In genomic region chr13:40890595-40890994, GRCm38 (mm10) we compare ENCODE assay signal across 9 mouse cellular contexts. TPM values are rescaled to one million over a fixed set of nuclear protein-coding genes. Genes with fewer than 3 reads are reported as not detected.
DNase-seq lines count a peak whose midpoint lies in the region; ATAC-seq lines count a peak whose summit lies in the region.
"Had no signal": no experiment of that assay in that cellular context is flagged by ENCODE, and none has a peak within 500 bp of the region (broad histone marks: within the 10 kb centered on the region; RNA-seq: fewer than 3 reads in every experiment).

No protein-coding gene starts in this region.

- no peak overlapping the region for H3K9ac ChIP-seq in heart, embryonic 16.5 days (ENCODE audit: low read length)
- no peak overlapping the region for H3K9ac ChIP-seq in heart, embryonic 11.5 days (ENCODE audit: low read depth, low read length)
- no peak overlapping the region for H3K9ac ChIP-seq in forebrain, embryonic 15.5 days (replicated peaks)
- no peak overlapping the region for H3K9ac ChIP-seq in neural tube, embryonic 13.5 days

- 61% methylated on average over 5 of the region's 5 CpGs for WGBS in heart, embryonic 16.5 days
- 79% methylated on average over 5 of the region's 5 CpGs for WGBS in heart, embryonic 11.5 days (ENCODE audit: insufficient replicate concordance)
- 20% methylated on average over 5 of the region's 5 CpGs for WGBS in forebrain, embryonic 15.5 days
- 54% methylated on average over 5 of the region's 5 CpGs for WGBS in neural tube, embryonic 13.5 days

- no peak for ATAC-seq in heart, embryonic 16.5 days (replicated peaks; ENCODE audit: extremely low read depth, insufficient read depth, low FRiP score)
- no peak for ATAC-seq in heart, embryonic 11.5 days (replicated peaks; ENCODE audit: insufficient number of reproducible peaks, low FRiP score, low TSS enrichment)
- ATAC-seq in forebrain, embryonic 15.5 days (replicated peaks) = 0 out of 2 replicates have a peak, but pooled peaks have one; percentile 29
- peak; percentile 17; the same call in 1 of the 2 replicates for ATAC-seq in neural tube, embryonic 13.5 days (ENCODE audit: low read depth)
- ATAC-seq: Patski had no signal

- peak; percentile 51 for DNase-seq in lung, postnatal 14 days
- no peak for DNase-seq in lung, postnatal 4 days
- DNase-seq in urinary bladder, postnatal 10 days (ENCODE audit: low spot score) = no peak

- no peak overlapping the region for H3K4me3 ChIP-seq in heart, embryonic 16.5 days (ENCODE audit: low read length)
- no peak overlapping the region for H3K4me3 ChIP-seq in heart, embryonic 11.5 days (ENCODE audit: low read depth, low read length)
- H3K4me3 ChIP-seq in forebrain, embryonic 15.5 days = no peak overlapping the region
- H3K4me3 ChIP-seq in neural tube, embryonic 13.5 days = no peak overlapping the region
- H3K4me3 ChIP-seq: limb, embryonic 10.5 days had no signal

- no peaks in the 10 kb centered on the region for H3K27me3 ChIP-seq in heart, embryonic 16.5 days (ENCODE audit: control insufficient read depth, insufficient read depth, low read length)
- H3K27me3 ChIP-seq in heart, embryonic 11.5 days (ENCODE audit: control insufficient read depth, insufficient read depth, low read length) = peaks cover 3% of the 10 kb centered on the region; the same call in 1 of the 2 replicates
- H3K27me3 ChIP-seq in forebrain, embryonic 15.5 days = no peaks in the 10 kb centered on the region
- peaks cover 13% of the 10 kb centered on the region; the same call in 1 of the 2 replicates for H3K27me3 ChIP-seq in neural tube, embryonic 13.5 days
- H3K27me3 ChIP-seq: Patski had no signal

- H3K4me1 ChIP-seq in heart, embryonic 16.5 days (ENCODE audit: control insufficient read depth, insufficient read depth, low read length) = peaks cover 21% of the 10 kb centered on the region
- H3K4me1 ChIP-seq in heart, embryonic 11.5 days (ENCODE audit: control insufficient read depth, insufficient read depth, low read length) = peaks cover 9% of the 10 kb centered on the region
- peaks cover 31% of the 10 kb centered on the region for H3K4me1 ChIP-seq in forebrain, embryonic 15.5 days
- H3K4me1 ChIP-seq in neural tube, embryonic 13.5 days (replicated peaks) = peaks cover 19% of the 10 kb centered on the region

- no peaks in the 10 kb centered on the region for H3K36me3 ChIP-seq in heart, embryonic 16.5 days (ENCODE audit: control insufficient read depth, insufficient read depth)
- H3K36me3 ChIP-seq in heart, embryonic 11.5 days (ENCODE audit: control insufficient read depth, insufficient read depth, low read length) = no peaks in the 10 kb centered on the region
- no peaks in the 10 kb centered on the region for H3K36me3 ChIP-seq in forebrain, embryonic 15.5 days
- H3K36me3 ChIP-seq in neural tube, embryonic 13.5 days = no peaks in the 10 kb centered on the region
- H3K36me3 ChIP-seq: limb, embryonic 10.5 days had no signal

- no peak overlapping the region for H3K27ac ChIP-seq in heart, embryonic 16.5 days (ENCODE audit: low read length)
- no peak overlapping the region for H3K27ac ChIP-seq in heart, embryonic 11.5 days (ENCODE audit: low read depth, low read length)
- H3K27ac ChIP-seq in forebrain, embryonic 15.5 days (replicated peaks) = peak overlapping the region; percentile 33; the same call in 1 of the 2 replicates
- H3K27ac ChIP-seq in neural tube, embryonic 13.5 days (replicated peaks) = peak overlapping the region; percentile 53
- H3K27ac ChIP-seq: limb, embryonic 10.5 days had no signal

- no peaks in the 10 kb centered on the region for H3K9me3 ChIP-seq in heart, embryonic 16.5 days (replicated peaks; ENCODE audit: control insufficient read depth, low read length)
- no peaks in the 10 kb centered on the region for H3K9me3 ChIP-seq in heart, embryonic 11.5 days (replicated peaks; ENCODE audit: control insufficient read depth, low read length)
- no peaks in the 10 kb centered on the region for H3K9me3 ChIP-seq in forebrain, embryonic 15.5 days
- H3K9me3 ChIP-seq in neural tube, embryonic 13.5 days = no peaks in the 10 kb centered on the region
- H3K9me3 ChIP-seq: limb, embryonic 10.5 days had no signal

- 0 out of 2 replicates have a peak overlapping the region, but pooled peaks have one; percentile 16 for H3K4me2 ChIP-seq in heart, embryonic 16.5 days (ENCODE audit: low read depth, low read length)
- no peak overlapping the region for H3K4me2 ChIP-seq in heart, embryonic 11.5 days
- peak overlapping the region; percentile 17; the same call in 1 of the 2 replicates for H3K4me2 ChIP-seq in forebrain, embryonic 15.5 days (replicated peaks)
- H3K4me2 ChIP-seq in neural tube, embryonic 13.5 days = 0 out of 2 replicates have a peak overlapping the region, but pooled peaks have one; percentile 18

RNA-seq across cellular contexts. Expression of gene Gcnt2, which starts 31.0 kb away (rescaled TPM):
- 4.2 and 5.0 TPM in 2 replicates for polyA plus RNA-seq in heart, embryonic 16.5 days (2015; fragmentation: Nextera tagmentation; extraction: Ambion mirVana)
- 4.1 and 4.7 TPM in 2 replicates for polyA plus RNA-seq in heart, embryonic 11.5 days (2014; fragmentation: Nextera tagmentation; extraction: Ambion mirVana)
- polyA plus RNA-seq in forebrain, embryonic 15.5 days (2015; fragmentation: Nextera tagmentation; extraction: Ambion mirVana) = 3.3 and 4.5 TPM in 2 replicates
- polyA plus RNA-seq in neural tube, embryonic 13.5 days (2015; fragmentation: Nextera tagmentation; extraction: Ambion mirVana) = 3.9 and 4.6 TPM in 2 replicates

Comparison
In these comparisons a context has a peak if more than half of its experiments do, and no peak if none do; other contexts are left out.
1. ATAC-seq: peak in forebrain, embryonic 15.5 days (single experiment) and neural tube, embryonic 13.5 days (single experiment); none in heart, embryonic 16.5 days (single experiment) and heart, embryonic 11.5 days (single experiment).
2. H3K27ac ChIP-seq: peak in forebrain, embryonic 15.5 days (single experiment) and neural tube, embryonic 13.5 days (single experiment); none in heart, embryonic 16.5 days (single experiment) and heart, embryonic 11.5 days (single experiment).